Mouse (Mus musculus) lung, embryonic 14.5 days (tissue): ENCODE measurements at regions not wholly inside any gene's neighbourhood (a gene's known extent, or its start where the extent isn't known, plus 50 kb on each side); places are given as distances from the start of the nearest gene placed in this dataset.

ENCODE experiments used
- ATAC-seq: fragments of 200-750 bp; cut with Nextera tagmentation; 2 replicates; pipeline ENCODE4 v1.8.0; 2017; ENCODE audit warnings: mild to moderate bottlenecking, moderate TSS enrichment, moderate library complexity; ENCODE audit not compliant: insufficient read depth
- DNase-seq: peaks from one replicate; pipeline ENCODE4 v3.0.0-alpha.2; 2015
- H3K27ac ChIP-seq: fragments of 300-500 bp; sonication (generic); 2 replicates; pipeline ENCODE4 v1.5.1; 2014; ENCODE audit warnings: low read depth, mild to moderate bottlenecking, moderate library complexity
- H3K27me3 ChIP-seq: fragments of 300-500 bp; sonication (generic); 2 replicates; pipeline ENCODE4 v1.6.1; 2014; ENCODE audit warnings: low read length, control low read depth; ENCODE audit not compliant: insufficient read depth
- H3K36me3 ChIP-seq: fragments of 300-500 bp; sonication (generic); 2 replicates; pipeline ENCODE4 v1.6.1; 2014; ENCODE audit warnings: control low read depth; ENCODE audit not compliant: insufficient read depth
- H3K4me1 ChIP-seq: fragments of 300-500 bp; sonication (generic); 2 replicates; pipeline ENCODE4 v1.6.1; 2014; ENCODE audit warnings: antibody characterized with exemption, control low read depth; ENCODE audit not compliant: insufficient read depth
- H3K4me2 ChIP-seq: fragments of 300-500 bp; sonication (generic); 2 replicates; pipeline ENCODE4 v1.6.1; 2014; ENCODE audit warnings: mild to moderate bottlenecking
- H3K4me3 ChIP-seq: fragments of 300-500 bp; sonication (generic); 2 replicates; pipeline ENCODE4 v1.5.1; 2014; ENCODE audit warnings: low read depth, low read length
- H3K9ac ChIP-seq: fragments of 300-500 bp; sonication (generic); 2 replicates; pipeline ENCODE4 v1.6.1; 2014
- H3K9me3 ChIP-seq: fragments of 300-500 bp; sonication (generic); 2 replicates; pipeline ENCODE4 v1.6.1; 2016; ENCODE audit warnings: low read depth, low read length, control low read depth
- CTCF ChIP-seq: IDR thresholded peaks from 2 replicates; pipeline ENCODE4 v1.5.1; 2016; ENCODE audit warnings: antibody characterized with exemption, low read depth
- WGBS: fragments of 180-500 bp; shearing (Covaris S2); extraction: QIAGEN DNeasy Blood & Tissue Kit; methylation state at CpG from one replicate; pipeline ENCODE4 v1.1.7; 2014; 5-methylcytosine and 5-hydroxymethylcytosine counted together

DNA sequence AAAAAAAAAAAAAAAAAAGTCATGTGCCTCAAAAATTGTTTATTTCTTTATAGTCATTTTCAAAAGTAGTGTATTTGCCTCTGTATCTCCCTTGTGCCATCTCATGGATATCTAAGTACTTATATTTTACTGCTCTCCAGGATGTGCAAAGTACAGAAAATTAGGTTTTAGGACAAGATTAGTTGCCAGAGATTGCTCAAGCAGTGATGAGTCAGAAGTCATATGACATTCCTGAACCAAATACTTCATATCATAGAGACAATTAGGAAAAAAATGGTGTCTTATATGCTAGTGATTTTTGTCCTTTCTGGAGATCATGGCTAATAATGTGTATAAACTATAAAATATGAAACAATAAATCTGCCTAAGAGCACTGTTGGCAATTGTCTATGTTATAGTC, 201.7 kb downstream of the Spry2 start:
- no peaks in the 10 kb centered on the region for H3K36me3 ChIP-seq
- DNase-seq (no peak), ATAC-seq (no peak)
- H3K4me1 ChIP-seq, result no peaks in the 10 kb centered on the region
- H3K4me2 ChIP-seq, result no peak overlapping the region
- H3K4me3 ChIP-seq, result no peak overlapping the region
- no peak for TF ChIP-seq CTCF
- no peaks in the 10 kb centered on the region for H3K9me3 ChIP-seq
- H3K27me3 ChIP-seq, result no peaks in the 10 kb centered on the region
- no peak overlapping the region for H3K27ac ChIP-seq
- H3K9ac ChIP-seq, result no peak overlapping the region

DNA sequence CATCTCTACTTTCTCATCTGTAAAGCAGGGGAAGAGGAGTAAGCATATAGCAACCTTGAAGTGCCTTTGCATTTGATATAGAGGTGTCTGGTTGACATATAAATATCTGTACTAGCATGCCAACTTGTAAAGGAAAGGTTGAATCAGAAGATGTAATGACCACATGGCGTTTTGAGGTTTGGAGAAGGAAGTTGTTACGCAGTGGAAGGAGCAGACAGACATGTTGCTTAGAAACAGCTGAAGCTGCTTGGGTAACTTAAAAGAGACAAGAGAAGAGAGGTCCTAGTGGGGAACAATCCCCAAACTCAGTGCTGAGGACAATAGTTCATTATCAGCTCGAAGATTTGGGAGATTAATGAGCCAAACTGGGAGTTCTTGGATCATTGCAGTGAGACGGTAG, 202.9 kb downstream of the Spry2 start:
- H3K27me3 ChIP-seq, result no peaks in the 10 kb centered on the region
- no peak for ATAC-seq
- no peaks in the 10 kb centered on the region for H3K4me1 ChIP-seq
- no peak for TF ChIP-seq CTCF
- H3K9ac ChIP-seq, result no peak overlapping the region
- H3K4me3 ChIP-seq, result no peak overlapping the region
- H3K9me3 ChIP-seq, result no peaks in the 10 kb centered on the region
- no peaks in the 10 kb centered on the region for H3K36me3 ChIP-seq
- WGBS, result 82% methylated on average over 4 of the region's 4 CpGs
- DNase-seq, result no peak
- H3K27ac ChIP-seq, result no peak overlapping the region
- no peak overlapping the region for H3K4me2 ChIP-seq

DNA sequence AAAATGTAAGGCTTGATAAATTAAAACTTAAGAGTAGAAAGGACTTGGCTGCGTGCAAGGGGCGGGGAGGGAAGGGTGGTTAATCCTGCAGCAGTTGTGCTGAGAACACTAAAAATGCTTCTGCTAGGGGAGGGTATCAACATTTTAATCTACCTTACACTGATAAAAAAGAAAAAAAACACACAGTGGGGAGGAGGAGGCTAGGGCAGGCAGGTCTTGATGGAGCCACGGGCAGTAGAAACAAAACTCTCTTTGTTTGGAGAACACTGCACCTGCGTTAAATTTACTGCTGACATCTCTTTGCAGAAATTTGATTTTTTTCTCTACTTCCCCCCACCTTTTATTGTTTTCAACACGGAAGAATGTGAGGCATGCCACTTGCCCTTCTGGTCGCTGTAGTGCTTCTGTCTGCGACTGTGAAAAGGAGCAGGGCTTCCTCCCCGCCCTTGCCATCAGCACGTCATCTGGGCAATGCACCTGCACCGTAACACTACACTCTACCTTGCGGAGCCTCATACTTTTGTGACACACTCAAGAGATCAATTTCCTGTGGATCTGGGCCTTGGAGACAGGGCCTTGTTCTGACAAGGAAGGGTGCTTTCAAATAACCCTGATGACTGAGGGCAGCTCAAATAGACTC, 211.7 kb downstream of the Spry2 start:
- Histone ChIP-seq H3K9me3 (no peaks in the 10 kb centered on the region), H3K4me3 (no peak overlapping the region), H3K27ac (peak overlapping the region; percentile 77), H3K36me3 (no peaks in the 10 kb centered on the region), H3K4me2 (no peak overlapping the region), H3K27me3 (no peaks in the 10 kb centered on the region), H3K9ac (no peak overlapping the region), H3K4me1 (no peaks in the 10 kb centered on the region)
- no peak for TF ChIP-seq CTCF
- 47% methylated on average over 11 of the region's 11 CpGs for WGBS
- peak; percentile 67 for DNase-seq
- peak; percentile 95 for ATAC-seq

DNA sequence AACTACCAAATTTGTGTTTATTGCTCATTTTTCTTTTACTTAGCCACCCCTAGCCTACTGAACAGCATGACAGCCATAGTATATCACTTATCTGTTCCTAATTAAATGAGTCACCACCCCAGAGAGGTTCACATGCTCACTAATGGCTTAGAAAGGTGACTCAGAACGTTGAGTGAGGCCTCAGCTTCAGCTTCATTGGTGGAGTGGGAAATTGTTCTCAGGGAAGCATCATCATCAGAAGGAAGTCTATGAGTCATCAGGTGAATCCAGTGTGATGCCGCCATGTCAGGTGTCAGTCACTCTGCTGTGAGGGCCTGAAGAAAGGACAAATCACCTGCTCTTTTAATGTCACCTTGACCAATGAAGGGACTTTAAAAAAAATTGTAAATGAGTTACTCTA, 212.3 kb downstream of the Spry2 start:
- WGBS, result 64% methylated on average over 2 of the region's 2 CpGs
- ATAC-seq, result no peak
- peak overlapping the region; percentile 77 for H3K27ac ChIP-seq
- no peak for DNase-seq
- H3K4me2 ChIP-seq, result no peak overlapping the region
- H3K4me3 ChIP-seq, result no peak overlapping the region
- no peaks in the 10 kb centered on the region for H3K9me3 ChIP-seq
- TF ChIP-seq CTCF, result no peak
- H3K9ac ChIP-seq, result no peak overlapping the region
- no peaks in the 10 kb centered on the region for H3K4me1 ChIP-seq
- H3K27me3 ChIP-seq, result no peaks in the 10 kb centered on the region
- H3K36me3 ChIP-seq, result no peaks in the 10 kb centered on the region

DNA sequence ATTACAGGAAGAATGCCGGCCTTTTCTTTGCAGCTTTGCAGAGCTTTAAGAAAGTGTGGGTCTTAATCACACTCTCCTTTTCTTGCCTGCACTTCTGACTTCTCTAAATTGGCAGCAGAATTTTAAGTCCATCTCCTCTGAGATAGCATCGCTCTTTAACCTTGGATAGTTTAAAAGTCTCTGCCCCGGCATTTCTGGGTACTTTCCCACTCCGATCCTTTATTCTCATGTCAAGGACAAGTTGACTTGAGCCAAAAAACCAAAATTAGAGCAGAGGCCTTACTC, 220.0 kb downstream of the Spry2 start:
- H3K4me3 ChIP-seq, result no peak overlapping the region
- no peak overlapping the region for H3K9ac ChIP-seq
- TF ChIP-seq CTCF, result no peak
- H3K27ac ChIP-seq, result peak overlapping the region; percentile 36; the same call in 1 of the 2 replicates
- WGBS, result 19% methylated on average over 4 of the region's 4 CpGs
- H3K4me1 ChIP-seq, result no peaks in the 10 kb centered on the region
- no peak for DNase-seq
- ATAC-seq, result no peak
- H3K27me3 ChIP-seq, result no peaks in the 10 kb centered on the region
- no peaks in the 10 kb centered on the region for H3K36me3 ChIP-seq
- no peak overlapping the region; the same call in 1 of the 2 replicates for H3K4me2 ChIP-seq
- H3K9me3 ChIP-seq, result no peaks in the 10 kb centered on the region

DNA sequence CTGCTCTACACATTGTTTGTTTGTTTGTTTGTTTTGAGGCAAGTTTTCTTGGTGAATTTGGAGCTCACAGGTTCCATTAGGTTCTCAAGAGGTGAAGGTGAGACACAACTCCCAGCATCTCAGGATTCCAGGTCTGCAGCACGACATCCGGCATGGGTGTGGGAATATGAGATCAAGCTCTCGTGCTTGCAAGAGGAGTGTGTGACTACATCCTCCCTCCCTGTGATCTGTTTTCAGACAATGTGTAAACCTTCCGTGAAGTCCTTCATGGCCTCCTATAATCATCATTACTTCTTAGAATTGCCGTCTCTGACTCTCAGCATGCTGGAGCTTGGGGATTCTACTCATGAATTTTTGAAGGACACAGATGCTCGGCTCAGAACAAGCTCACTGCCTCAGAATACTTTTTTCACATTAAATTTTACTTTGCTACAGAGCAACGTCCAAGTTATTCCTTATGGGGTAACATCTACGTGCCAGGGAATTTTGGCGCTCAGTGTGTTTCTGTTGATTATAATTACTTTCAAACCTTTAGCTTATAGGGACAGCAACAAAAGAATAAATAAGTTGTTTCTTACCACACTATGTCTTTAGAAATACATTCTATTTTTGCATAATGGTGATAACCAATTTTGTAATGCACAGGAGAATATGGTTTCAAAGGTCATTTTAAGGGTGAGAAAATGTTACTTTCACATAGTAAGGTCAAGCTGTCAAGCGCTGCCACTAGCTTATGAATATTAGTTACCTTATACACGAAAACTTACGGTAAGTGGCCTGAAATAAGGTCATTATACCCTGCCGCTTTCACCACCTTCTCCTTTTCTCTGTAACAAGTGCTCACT, 220.6 kb downstream of the Spry2 start:
- no peak overlapping the region for H3K27ac ChIP-seq
- no peaks in the 10 kb centered on the region for H3K36me3 ChIP-seq
- no peak overlapping the region for H3K4me3 ChIP-seq
- H3K4me1 ChIP-seq, result no peaks in the 10 kb centered on the region
- WGBS, result 44% methylated on average over 13 of the region's 13 CpGs
- H3K9ac ChIP-seq, result no peak overlapping the region
- no peak for TF ChIP-seq CTCF
- no peaks in the 10 kb centered on the region for H3K9me3 ChIP-seq
- no peak overlapping the region; the same call in 1 of the 2 replicates for H3K4me2 ChIP-seq
- no peaks in the 10 kb centered on the region for H3K27me3 ChIP-seq
- no peak for ATAC-seq
- peak; percentile 80 for DNase-seq

DNA sequence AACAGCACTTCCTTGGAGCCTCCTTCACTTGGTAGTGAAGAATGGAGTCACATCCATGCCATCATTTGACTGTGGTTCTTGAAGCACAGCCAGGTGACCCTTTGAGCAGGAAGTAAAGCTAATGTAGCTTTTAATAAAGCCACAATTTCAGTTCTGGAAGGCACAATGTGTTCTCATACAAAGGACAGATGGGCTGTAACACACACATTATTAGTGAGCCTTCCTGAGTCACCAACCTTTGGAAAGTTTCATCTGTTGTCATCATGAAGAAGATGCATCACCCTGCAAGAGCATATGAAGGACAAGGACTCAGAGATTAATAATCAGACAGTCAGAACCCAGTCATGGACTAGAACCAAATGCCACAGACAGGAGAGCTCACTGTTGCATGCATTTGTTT, 221.6 kb downstream of the Spry2 start:
- TF ChIP-seq CTCF, result no peak
- no peak overlapping the region for H3K4me2 ChIP-seq
- no peaks in the 10 kb centered on the region for H3K4me1 ChIP-seq
- H3K36me3 ChIP-seq, result no peaks in the 10 kb centered on the region
- ATAC-seq, result no peak
- H3K27ac ChIP-seq, result no peak overlapping the region
- H3K9ac ChIP-seq, result no peak overlapping the region
- DNase-seq, result no peak
- no peaks in the 10 kb centered on the region for H3K27me3 ChIP-seq
- H3K4me3 ChIP-seq, result no peak overlapping the region
- no peaks in the 10 kb centered on the region for H3K9me3 ChIP-seq
